Mouse (Mus musculus): Measurements from ENCODE around the gene Sec14l1. TPM values are rescaled to one million over a fixed set of nuclear protein-coding genes. Genes with fewer than 3 reads are reported as not detected.

The Sec14l1 gene
- total and polyA plus RNA-seq, 2 experiments from 2014 or later, result 38.0 to 71.6 TPM

DNA sequence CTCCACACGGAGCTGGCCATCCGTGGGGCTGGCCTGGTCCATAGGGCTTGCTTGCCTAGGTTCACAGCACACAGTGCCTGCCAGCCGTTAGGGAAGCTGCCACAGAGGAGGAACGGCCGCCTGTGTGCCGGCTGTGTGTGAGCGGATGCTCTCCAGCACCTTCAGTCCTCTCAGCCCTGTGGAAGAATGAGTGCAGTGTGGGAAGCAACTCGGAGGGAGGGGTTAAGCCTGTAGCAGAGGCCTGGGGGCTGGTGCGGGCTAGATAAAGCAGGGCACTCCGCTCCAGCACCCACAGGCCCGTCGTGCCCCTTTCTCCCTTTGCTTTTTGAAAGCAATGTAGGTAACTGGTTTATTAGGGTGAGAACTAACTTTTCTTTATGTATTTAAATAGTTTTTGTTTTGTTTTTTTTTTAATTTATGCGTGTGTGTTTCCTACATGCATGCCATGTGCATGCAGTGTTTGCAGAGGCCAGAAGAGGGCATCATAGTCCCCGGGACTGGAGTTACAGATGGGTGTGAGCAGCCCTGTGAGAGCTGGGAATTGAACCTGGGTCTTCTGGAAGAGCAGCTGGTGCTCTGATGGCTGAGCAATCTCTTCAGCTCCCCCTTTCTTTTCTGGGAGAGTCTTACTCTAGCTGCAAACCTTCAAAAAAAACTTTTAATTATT is 30.6 kb downstream of the Sec14l1 start:
- TF ChIP-seq CTCF (IDR thresholded peaks at IDR 0.05; ENCODE audit: low read depth) (no peak), EP300 (IDR thresholded peaks at IDR 0.05; ENCODE audit: low read depth) (no peak)
- Histone ChIP-seq H3K36me3 (replicated peaks; ENCODE audit: control insufficient read depth, insufficient read depth, low read length) (peaks cover 96% of the 10 kb centered on the region), H3K9me3 (replicated peaks; ENCODE audit: control insufficient read depth, low read length) (no peaks in the 10 kb centered on the region), H3K4me3 (ENCODE audit: low read depth, low read length) (no peak overlapping the region), H3K4me1 (ENCODE audit: control insufficient read depth, insufficient read depth) (peaks cover 7% of the 10 kb centered on the region; the same call in 1 of the 2 replicates), H3K27ac (ENCODE audit: low read depth) (no peak overlapping the region), H3K27me3 (ENCODE audit: control insufficient read depth, insufficient read depth, low read length) (no peaks in the 10 kb centered on the region), H3K9ac (replicated peaks; ENCODE audit: low read depth, low read length) (no peak overlapping the region), H3K4me2 (ENCODE audit: low read depth, low read length) (no peak overlapping the region)
- 88% methylated on average over 14 of the region's 14 CpGs for WGBS
- ATAC-seq (ENCODE audit: insufficient read depth, low read depth), result no peak
- DNase-seq (ENCODE audit: low spot score), result no peak

DNA sequence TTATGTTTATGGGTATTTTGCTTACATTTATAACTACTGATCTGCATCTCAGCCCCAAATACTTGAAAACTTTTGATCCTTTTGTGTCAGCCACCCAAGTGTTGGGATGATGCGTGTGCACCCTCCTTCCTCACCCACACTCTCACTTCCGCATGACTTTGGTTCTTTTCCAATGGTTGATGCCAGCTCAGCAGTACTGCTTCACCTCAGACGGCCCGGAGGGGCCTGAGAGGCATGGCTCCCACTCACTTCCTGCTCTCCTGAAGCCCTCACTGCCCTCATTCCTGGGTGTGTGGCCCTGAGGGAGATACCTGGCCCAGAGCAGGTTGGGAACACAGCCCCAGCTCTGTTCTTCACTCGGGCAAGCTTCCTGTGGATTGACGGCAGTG is 31.1 kb downstream of the Sec14l1 start:
- Histone ChIP-seq H3K9ac (replicated peaks; ENCODE audit: low read depth, low read length) (no peak overlapping the region), H3K27me3 (ENCODE audit: control insufficient read depth, insufficient read depth, low read length) (no peaks in the 10 kb centered on the region), H3K9me3 (replicated peaks; ENCODE audit: control insufficient read depth, low read length) (no peaks in the 10 kb centered on the region), H3K4me1 (ENCODE audit: control insufficient read depth, insufficient read depth) (peaks cover 7% of the 10 kb centered on the region; the same call in 1 of the 2 replicates), H3K36me3 (replicated peaks; ENCODE audit: control insufficient read depth, insufficient read depth, low read length) (peaks cover 98% of the 10 kb centered on the region), H3K4me2 (ENCODE audit: low read depth, low read length) (no peak overlapping the region), H3K4me3 (ENCODE audit: low read depth, low read length) (no peak overlapping the region), H3K27ac (ENCODE audit: low read depth) (no peak overlapping the region)
- 88% methylated on average over 6 of the region's 6 CpGs for WGBS
- TF ChIP-seq EP300 (IDR thresholded peaks at IDR 0.05; ENCODE audit: low read depth) (no peak), CTCF (IDR thresholded peaks at IDR 0.05; ENCODE audit: low read depth) (no peak)
- DNase-seq (ENCODE audit: low spot score) (no peak), ATAC-seq (ENCODE audit: insufficient read depth, low read depth) (no peak)

DNA sequence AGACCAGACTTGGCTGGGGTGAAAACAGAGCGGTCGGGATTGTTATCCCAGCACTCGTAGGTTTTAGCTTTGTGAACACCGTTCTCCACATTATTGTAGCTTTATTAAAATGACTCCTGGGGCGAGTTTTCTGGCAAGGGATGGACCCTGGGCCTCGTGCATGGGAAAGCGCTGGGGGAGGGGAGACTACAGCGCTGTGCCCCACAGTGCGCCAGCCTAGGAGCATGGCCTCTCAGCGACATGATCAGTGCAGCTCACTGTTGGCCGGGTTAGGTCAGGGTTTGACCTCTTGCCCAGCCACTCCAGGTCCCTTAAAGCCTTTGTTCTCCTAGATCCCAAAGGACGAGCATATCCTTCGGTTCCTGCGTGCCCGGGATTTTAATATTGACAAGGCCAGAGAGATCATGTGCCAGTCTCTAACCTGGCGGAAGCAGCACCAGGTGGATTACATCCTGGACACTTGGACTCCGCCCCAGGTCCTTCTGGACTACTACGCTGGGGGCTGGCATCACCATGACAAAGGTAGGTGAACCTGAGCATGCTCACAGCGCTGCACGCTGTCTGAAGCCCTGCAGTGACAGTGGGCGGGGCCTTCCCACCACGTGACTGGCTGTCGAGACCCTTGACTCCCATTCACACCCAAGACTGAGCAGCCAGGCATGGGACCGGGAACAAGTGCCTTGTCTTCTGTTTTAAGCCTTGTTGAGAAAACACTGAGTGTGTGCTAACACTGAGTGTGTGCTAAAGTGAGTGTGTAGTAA is 32.0 kb downstream of the Sec14l1 start:
- Histone ChIP-seq H3K27me3 (ENCODE audit: control insufficient read depth, insufficient read depth, low read length) (no peaks in the 10 kb centered on the region), H3K27ac (ENCODE audit: low read depth) (no peak overlapping the region), H3K9me3 (replicated peaks; ENCODE audit: control insufficient read depth, low read length) (no peaks in the 10 kb centered on the region), H3K4me1 (ENCODE audit: control insufficient read depth, insufficient read depth) (peaks cover 6% of the 10 kb centered on the region; the same call in 1 of the 2 replicates), H3K4me2 (ENCODE audit: low read depth, low read length) (no peak overlapping the region), H3K9ac (replicated peaks; ENCODE audit: low read depth, low read length) (no peak overlapping the region), H3K4me3 (ENCODE audit: low read depth, low read length) (no peak overlapping the region), H3K36me3 (replicated peaks; ENCODE audit: control insufficient read depth, insufficient read depth, low read length) (peaks cover 98% of the 10 kb centered on the region)
- no peak for TF ChIP-seq EP300 (IDR thresholded peaks at IDR 0.05; ENCODE audit: low read depth)
- 78% methylated on average over 24 of the region's 24 CpGs for WGBS
- ATAC-seq (ENCODE audit: insufficient read depth, low read depth) (no peak), DNase-seq (ENCODE audit: low spot score) (no peak)

DNA sequence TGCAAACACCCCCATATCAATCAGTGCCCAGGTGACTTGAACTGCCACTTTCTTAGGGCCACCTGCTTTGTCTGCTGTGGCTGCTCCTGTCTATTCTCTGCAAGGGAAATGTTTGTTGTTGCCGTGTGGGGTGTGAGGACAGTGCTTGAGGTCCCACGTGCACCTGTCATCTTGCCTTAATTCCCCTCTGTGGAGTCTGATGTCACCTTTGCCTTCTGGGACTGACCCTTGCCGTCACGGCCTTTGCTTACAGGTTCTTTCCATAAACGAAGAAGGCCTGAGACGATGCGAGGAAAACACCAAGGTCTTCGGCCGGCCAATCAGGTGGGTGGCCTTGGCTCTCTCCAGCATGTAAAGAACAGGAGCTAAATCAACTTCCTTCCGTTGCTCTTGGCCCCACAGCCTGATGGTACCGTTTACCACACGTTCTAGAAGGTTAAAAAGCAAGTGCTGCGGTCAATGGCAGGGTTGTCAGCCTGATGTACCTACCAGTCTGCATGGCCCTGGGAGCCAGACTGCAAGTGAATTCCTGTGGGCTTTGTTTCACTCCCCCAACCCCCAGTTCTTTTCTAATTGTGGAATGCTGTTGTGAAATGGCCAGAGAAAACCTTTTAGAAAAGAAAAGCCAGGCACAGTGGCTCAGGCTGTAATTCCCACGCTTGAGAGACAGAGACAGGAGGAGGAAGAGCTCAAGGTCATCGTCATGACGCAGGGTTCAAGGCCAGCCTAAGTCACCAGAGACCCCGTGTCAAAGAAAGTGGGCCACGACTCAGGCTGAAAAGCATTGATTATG is 34.1 kb downstream of the Sec14l1 start:
- Histone ChIP-seq H3K4me1 (ENCODE audit: control insufficient read depth, insufficient read depth) (no peaks in the 10 kb centered on the region), H3K4me3 (ENCODE audit: low read depth, low read length) (no peak overlapping the region), H3K9me3 (replicated peaks; ENCODE audit: control insufficient read depth, low read length) (no peaks in the 10 kb centered on the region), H3K9ac (replicated peaks; ENCODE audit: low read depth, low read length) (no peak overlapping the region), H3K27me3 (ENCODE audit: control insufficient read depth, insufficient read depth, low read length) (no peaks in the 10 kb centered on the region), H3K36me3 (replicated peaks; ENCODE audit: control insufficient read depth, insufficient read depth, low read length) (peaks cover 95% of the 10 kb centered on the region), H3K4me2 (ENCODE audit: low read depth, low read length) (no peak overlapping the region), H3K27ac (ENCODE audit: low read depth) (no peak overlapping the region)
- no peak for TF ChIP-seq CTCF (IDR thresholded peaks at IDR 0.05; ENCODE audit: low read depth)
- 81% methylated on average over 18 of the region's 18 CpGs for WGBS
- ATAC-seq (ENCODE audit: insufficient read depth, low read depth) (no peak), DNase-seq (ENCODE audit: low spot score) (no peak)

DNA sequence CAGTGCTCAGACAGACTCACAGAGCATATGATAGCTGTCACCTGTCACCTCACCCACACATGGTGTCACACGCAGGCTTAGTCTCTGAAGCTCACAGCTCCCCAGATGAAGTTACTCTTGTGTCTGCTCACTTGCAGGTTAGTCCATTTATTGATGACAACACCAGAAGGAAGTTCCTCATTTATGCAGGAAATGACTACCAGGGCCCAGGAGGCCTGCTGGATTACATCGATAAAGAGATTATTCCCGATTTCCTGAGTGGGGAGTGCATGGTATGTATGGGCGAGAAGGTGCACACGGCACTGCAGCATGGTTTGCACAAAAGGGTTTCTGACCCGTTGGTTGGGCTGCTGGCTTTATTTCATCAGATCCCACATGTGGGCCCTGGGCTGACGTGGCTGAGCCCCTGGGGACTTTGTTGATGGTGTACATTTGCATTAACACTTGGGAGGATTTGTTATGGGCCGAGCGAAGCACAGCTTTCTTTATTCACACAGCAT is 35.5 kb downstream of the Sec14l1 start:
- Histone ChIP-seq H3K4me2 (ENCODE audit: low read depth, low read length) (no peak overlapping the region), H3K4me3 (ENCODE audit: low read depth, low read length) (no peak overlapping the region), H3K9me3 (replicated peaks; ENCODE audit: control insufficient read depth, low read length) (no peaks in the 10 kb centered on the region), H3K36me3 (replicated peaks; ENCODE audit: control insufficient read depth, insufficient read depth, low read length) (peaks cover 94% of the 10 kb centered on the region), H3K4me1 (ENCODE audit: control insufficient read depth, insufficient read depth) (0 out of 2 replicates have a peak, but pooled peaks cover 6% of the 10 kb centered on the region), H3K27ac (ENCODE audit: low read depth) (no peak overlapping the region), H3K9ac (replicated peaks; ENCODE audit: low read depth, low read length) (no peak overlapping the region), H3K27me3 (ENCODE audit: control insufficient read depth, insufficient read depth, low read length) (no peaks in the 10 kb centered on the region)
- no peak for ATAC-seq (ENCODE audit: insufficient read depth, low read depth)
- 71% methylated on average over 9 of the region's 9 CpGs for WGBS
- no peak for DNase-seq (ENCODE audit: low spot score)
- TF ChIP-seq CTCF (IDR thresholded peaks at IDR 0.05; ENCODE audit: low read depth), result no peak
- no peak for TF ChIP-seq EP300 (IDR thresholded peaks at IDR 0.05; ENCODE audit: low read depth)
